Mouse (Mus musculus) megakaryocyte, embryonic 14.5 days (primary cell): Measurements from ENCODE around the gene Il12rb1. TPM values are rescaled to one million over a fixed set of nuclear protein-coding genes. Genes with fewer than 3 reads are reported as not detected.
A peak's percentile ranks its signal among the peaks of the same experiment; 100 is the strongest.

Experiments used
- H3K27me3 ChIP-seq: replicated peaks from 2 replicates; pipeline ENCODE3; 2012; ENCODE audit warnings: inconsistent platforms
- H3K36me3 ChIP-seq: replicated peaks from 2 replicates; pipeline ENCODE3; 2012; ENCODE audit warnings: low read length, inconsistent platforms, mixed read lengths
- H3K4me1 ChIP-seq: 2 replicates; pipeline ENCODE4 v1.6.1; 2012; ENCODE audit warnings: inconsistent platforms
- H3K4me3 ChIP-seq: replicated peaks from 2 replicates; pipeline ENCODE3; 2012; ENCODE audit warnings: moderate library complexity, mild to moderate bottlenecking, inconsistent platforms
- H3K9me3 ChIP-seq: 2 replicates; pipeline ENCODE4 v1.6.1; 2012; ENCODE audit warnings: inconsistent platforms
- FLI1 ChIP-seq: IDR thresholded peaks from 2 replicates; pipeline ENCODE4 v1.6.1; 2012; ENCODE audit warnings: low read length, inconsistent platforms, mixed read lengths
- GATA1 ChIP-seq: IDR thresholded peaks from 3 replicates; pipeline ENCODE4 v1.6.1; 2012; ENCODE audit warnings: mixed read lengths, low read length, inconsistent platforms, borderline replicate concordance
- polyA plus RNA-seq: library from polyadenylated mRNA; stranded (reverse); fragments of >175 nt; gene quantifications from 2 replicates; pipeline ENCODE4 v1.2.3, GENCODE M21; 2012; ENCODE audit warnings: low replicate concordance; ENCODE audit not compliant: insufficient read depth

The Il12rb1 gene
- polyA plus RNA-seq, 1 experiment: 11.1 TPM

DNA sequence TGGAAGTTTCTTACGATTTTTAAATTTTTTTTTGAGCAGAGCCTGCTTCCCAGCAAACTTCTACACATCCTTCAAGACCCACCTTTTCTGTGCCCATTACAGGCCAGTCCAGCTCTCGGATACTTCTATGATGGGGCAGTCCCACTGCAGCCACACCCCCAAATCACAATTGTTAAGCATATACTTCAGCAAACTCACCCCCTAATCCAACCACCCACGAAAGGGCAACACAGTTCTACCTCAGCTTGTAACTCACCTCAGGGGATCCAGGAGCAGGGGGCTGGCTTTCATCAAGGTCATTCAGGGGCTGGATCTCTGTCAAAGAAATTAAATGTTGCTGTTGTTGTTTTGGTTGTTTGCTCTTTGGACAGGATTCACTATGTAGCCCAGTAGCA lies 21.2 kb upstream of the Il12rb1 start:
- H3K27me3 ChIP-seq: no peaks in the 10 kb centered on the region
- no peaks in the 10 kb centered on the region for H3K9me3 ChIP-seq
- peaks cover 64% of the 10 kb centered on the region for H3K4me1 ChIP-seq
- no peak overlapping the region for H3K4me3 ChIP-seq
- peaks cover 99% of the 10 kb centered on the region for H3K36me3 ChIP-seq
- TF ChIP-seq GATA1 (no peak), FLI1 (no peak)

DNA sequence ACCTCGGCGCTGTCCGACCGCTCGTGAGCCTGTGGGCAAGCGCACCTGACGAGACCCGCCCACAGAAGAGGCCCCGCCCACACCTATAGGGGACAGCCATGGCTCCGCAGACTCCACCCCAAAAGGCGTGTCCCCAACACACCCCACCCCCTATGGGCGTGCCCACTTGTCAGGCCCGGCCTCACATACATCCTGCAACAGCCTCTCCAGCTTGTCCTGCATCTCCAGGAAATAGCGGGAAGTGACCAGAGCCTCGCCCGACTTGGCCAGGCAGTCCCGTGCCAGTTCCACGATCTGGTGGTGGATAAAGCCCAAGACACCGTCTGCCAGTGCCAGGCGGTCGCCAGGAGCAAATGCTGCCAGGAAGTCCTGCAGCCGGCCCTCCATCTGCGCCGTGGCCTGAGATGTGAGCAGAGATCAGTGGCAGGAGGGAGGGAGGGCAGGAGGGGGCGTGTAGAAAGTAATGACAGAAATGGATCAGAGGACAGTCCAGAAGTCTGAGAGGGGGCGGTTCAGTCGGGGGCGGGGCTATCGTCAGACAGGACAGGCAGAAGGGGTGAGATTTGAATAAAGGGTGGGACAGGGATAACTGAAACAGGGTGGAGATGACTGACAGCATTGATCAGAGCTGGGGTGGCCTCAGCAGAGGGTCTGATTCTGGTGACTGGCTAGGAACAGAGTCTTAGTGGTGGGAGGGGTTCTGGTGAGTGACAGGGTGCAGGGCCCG lies 20.1 kb upstream of the Il12rb1 start:
- H3K4me1 ChIP-seq: peaks cover 74% of the 10 kb centered on the region
- no peak for TF ChIP-seq FLI1
- TF ChIP-seq GATA1: no peak
- H3K9me3 ChIP-seq: no peaks in the 10 kb centered on the region
- H3K27me3 ChIP-seq: no peaks in the 10 kb centered on the region
- H3K36me3 ChIP-seq: peaks cover 93% of the 10 kb centered on the region
- no peak overlapping the region for H3K4me3 ChIP-seq

DNA sequence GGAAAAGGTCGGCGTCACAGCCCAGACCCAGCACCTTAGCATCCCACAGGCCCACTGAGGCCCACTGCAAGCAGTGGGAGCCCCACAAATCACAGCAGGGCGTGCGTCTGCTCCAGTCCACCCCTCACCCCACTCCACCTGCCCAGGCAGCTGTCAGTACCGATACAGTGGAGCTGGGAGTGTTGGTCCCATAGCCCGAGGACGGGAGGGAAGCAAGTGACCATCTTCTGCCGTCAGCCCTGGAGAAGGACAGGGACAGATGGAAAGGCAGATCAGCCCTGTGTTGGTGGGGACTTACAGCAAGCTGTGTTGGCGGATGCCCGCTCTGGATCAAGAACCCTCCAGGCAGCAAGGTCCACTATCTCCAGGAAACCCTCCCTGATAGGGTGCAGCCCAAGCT lies 19.2 kb upstream of the Il12rb1 start:
- Histone ChIP-seq H3K4me3 (no peak overlapping the region), H3K9me3 (no peaks in the 10 kb centered on the region), H3K36me3 (peaks cover 93% of the 10 kb centered on the region), H3K27me3 (no peaks in the 10 kb centered on the region), H3K4me1 (peaks cover 80% of the 10 kb centered on the region)
- TF ChIP-seq FLI1 (no peak), GATA1 (no peak)

DNA sequence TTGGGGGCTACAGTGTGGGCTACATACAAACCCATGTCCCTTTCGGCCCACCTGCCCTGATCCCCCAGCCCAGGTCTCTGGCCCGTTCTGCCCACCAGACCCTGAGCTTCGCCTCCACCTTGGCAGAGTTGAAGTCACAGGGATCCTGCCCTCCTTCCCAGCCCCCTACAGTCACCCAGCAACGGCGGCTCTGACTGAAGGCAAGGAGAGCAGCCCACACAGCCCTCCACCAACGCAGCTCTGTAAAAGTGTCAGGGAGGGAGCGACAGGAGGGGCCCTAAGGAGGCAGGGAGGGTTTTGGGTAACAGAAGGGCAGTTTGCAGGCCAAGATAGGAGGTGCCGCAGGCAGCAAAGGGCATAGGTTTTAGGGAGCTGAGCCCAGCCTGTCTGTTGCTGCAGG lies 17.4 kb upstream of the Il12rb1 start:
- TF ChIP-seq FLI1: no peak
- no peak for TF ChIP-seq GATA1
- no peaks in the 10 kb centered on the region for H3K9me3 ChIP-seq
- H3K4me3 ChIP-seq: peak overlapping the region; percentile 92
- H3K27me3 ChIP-seq: no peaks in the 10 kb centered on the region
- peaks cover 91% of the 10 kb centered on the region for H3K36me3 ChIP-seq
- peaks cover 84% of the 10 kb centered on the region for H3K4me1 ChIP-seq

DNA sequence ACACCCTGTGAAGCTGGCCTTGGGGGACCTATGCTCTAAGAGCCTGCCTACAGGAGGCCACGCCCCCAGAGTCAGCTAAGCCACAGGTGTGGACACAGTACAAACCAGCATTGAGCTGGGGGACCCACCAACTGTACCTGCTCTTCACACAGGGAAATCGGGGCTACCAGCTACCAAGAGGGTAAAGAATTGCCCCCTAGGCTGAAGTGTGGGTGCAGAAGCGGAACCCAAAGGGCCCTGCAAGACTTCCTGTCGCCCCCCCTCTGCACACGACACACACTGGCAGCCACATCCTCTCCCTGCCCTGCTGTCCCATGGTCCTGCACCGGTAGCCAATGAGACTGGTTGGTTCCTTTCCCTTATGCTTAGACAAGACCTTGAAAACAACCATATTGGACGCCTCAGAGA lies 17.0 kb upstream of the Il12rb1 start:
- H3K4me3 ChIP-seq: peak overlapping the region; percentile 92
- TF ChIP-seq FLI1: no peak
- TF ChIP-seq GATA1: no peak
- H3K4me1 ChIP-seq: peaks cover 84% of the 10 kb centered on the region

DNA sequence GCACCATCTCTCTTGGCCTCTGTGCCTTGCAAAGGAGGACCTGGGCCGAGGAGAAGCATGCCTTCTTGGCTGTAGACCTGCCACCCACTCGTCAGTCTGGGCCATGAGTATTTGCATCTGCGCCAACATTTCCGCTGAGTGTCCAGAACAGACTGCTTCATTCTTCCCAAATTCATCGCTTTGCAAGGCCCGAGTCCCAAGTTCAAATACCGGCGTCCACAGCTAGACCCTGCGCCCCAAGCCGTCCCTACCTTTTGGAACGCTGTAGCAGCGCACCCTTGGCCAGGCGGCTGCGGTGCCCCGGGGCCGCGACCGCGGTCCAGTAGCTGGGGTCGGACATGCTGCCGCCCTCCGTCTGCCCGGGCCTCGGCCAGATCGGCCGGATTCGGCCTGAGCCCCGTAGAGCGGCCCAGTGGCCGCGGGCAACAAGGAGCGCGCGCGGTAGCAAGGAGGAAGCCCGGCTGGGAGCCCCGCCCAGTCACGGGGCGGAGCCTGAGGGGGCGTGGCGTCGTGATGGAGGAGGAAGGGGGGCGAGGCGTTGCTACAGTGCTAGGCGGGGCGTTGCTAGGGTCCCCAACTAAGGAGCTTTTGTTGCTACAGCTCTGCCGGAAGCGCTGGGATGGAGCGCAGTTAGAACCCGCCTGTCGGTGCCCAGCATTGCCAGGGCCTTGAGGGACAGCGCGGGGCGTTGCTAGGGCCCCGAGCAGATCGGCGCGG lies 16.1 kb upstream of the Il12rb1 start:
- TF ChIP-seq GATA1: no peak
- TF ChIP-seq FLI1: no peak
- peaks cover 92% of the 10 kb centered on the region for H3K4me1 ChIP-seq
- H3K9me3 ChIP-seq: no peaks in the 10 kb centered on the region
- no peaks in the 10 kb centered on the region for H3K27me3 ChIP-seq
- peaks cover 87% of the 10 kb centered on the region for H3K36me3 ChIP-seq
- peak overlapping the region; percentile 92 for H3K4me3 ChIP-seq

More for the DNA sequence above, 17.0 kb upstream of the Il12rb1 start:
- Histone ChIP-seq H3K36me3 (peaks cover 91% of the 10 kb centered on the region), H3K9me3 (no peaks in the 10 kb centered on the region), H3K27me3 (no peaks in the 10 kb centered on the region)

DNA sequence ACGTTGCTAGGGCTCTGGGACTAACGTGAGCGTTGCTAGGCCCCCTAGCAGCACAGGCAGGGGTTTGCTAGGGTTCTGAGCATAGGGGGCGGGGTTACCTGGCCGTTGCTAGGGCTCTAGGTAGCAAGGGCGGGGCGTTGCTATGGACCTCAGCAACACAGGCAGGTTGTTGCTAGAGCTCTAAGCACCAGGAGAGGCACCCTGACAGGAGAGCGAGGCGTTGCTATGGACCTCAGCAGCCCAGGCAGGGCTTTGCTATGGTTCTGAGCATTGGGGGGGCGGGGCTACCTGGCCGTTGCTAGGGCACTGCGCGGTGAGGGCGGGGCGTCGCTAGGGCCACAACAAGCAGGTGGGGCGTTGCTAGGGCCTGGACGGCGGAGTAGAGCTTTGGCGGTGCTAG lies 15.5 kb upstream of the Il12rb1 start:
- Histone ChIP-seq H3K36me3 (peaks cover 81% of the 10 kb centered on the region), H3K4me1 (peaks cover 97% of the 10 kb centered on the region), H3K27me3 (no peaks in the 10 kb centered on the region), H3K9me3 (no peaks in the 10 kb centered on the region), H3K4me3 (peak overlapping the region; percentile 92)
- no peak for TF ChIP-seq GATA1
- no peak for TF ChIP-seq FLI1

DNA sequence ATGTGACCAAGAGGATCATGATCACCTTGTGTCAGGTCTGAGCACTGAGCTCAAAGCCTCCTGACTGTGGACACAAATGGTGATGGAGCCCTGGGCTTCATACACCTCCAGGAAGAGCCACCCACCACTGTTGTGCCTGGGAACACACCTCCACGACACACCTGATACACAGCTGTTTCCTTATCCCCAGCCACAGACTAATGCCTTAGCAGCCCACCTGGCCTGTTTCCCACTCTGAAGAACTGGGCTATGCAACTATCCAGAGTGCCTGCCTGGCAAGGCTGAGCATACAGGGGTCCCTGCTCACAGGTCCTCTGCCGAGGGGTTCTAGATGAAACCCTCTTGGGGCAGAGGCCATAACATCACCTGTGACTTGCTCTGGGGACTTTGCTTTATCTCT lies 14.0 kb upstream of the Il12rb1 start:
- Histone ChIP-seq H3K9me3 (no peaks in the 10 kb centered on the region), H3K4me3 (peak overlapping the region; percentile 12), H3K4me1 (peaks cover 99% of the 10 kb centered on the region), H3K27me3 (no peaks in the 10 kb centered on the region), H3K36me3 (peaks cover 81% of the 10 kb centered on the region)
- no peak for TF ChIP-seq FLI1
- TF ChIP-seq GATA1: no peak

DNA sequence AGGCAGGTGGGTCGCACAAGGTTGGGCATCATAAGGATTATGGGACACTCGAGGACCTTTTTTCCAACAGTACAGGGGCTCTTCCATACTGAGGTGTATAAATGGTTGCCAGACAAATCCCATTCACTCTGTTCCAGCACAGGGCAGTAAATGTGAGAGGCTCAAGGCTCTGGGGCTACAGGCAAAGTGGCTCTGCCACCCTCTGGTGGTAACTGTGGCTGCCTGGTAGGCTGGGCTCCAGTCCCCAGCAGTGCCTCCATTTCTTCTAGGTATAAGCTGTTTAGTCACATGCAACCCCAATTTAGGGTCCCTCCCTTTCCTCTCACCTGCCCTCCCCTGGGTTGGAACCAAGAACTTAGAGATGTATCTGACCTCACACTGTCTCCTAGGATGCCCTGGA lies 12.9 kb upstream of the Il12rb1 start:
- Histone ChIP-seq H3K36me3 (peaks cover 81% of the 10 kb centered on the region), H3K9me3 (no peaks in the 10 kb centered on the region), H3K27me3 (no peaks in the 10 kb centered on the region), H3K4me3 (peak overlapping the region; percentile 12), H3K4me1 (peaks cover 99% of the 10 kb centered on the region)
- no peak for TF ChIP-seq GATA1
- TF ChIP-seq FLI1: no peak

DNA sequence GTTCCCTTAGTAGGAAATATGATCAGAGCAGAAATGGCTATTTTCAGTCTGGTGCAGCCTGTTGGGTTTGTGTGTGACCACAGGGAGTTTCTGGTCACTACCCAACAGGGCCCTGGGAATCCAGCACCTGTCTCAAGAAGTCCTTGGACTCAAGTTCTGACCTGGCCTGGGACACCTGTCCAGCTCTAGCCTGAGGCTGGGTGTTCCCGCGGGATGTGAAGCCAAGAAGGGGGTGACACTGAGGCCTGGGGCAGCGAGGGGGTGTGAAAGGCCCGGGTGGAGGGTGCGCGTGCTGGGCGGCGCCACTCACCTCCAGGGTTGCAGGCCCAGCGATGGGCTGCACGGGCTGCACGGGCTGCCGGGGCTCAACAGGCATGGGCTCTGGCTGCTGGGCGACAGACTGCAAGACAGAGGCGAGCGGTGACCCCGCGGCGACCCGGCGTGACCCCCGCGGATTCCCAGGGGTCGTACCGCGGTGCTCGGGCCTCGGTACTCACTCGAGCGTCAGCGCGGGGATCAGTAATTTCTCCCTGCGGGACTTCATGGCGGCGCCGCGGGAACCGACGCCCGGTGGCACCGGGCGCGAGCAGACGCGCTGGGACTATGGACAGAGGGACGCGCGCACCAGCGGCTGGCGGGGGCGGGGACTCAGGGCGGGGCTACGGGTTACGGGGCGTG lies 11.7 kb upstream of the Il12rb1 start:
- TF ChIP-seq GATA1 (no peak), FLI1 (no peak)
- no peaks in the 10 kb centered on the region for H3K27me3 ChIP-seq
- peaks cover 78% of the 10 kb centered on the region for H3K36me3 ChIP-seq
- H3K4me3 ChIP-seq: peak overlapping the region; percentile 92
- H3K9me3 ChIP-seq: no peaks in the 10 kb centered on the region
- peaks cover 99% of the 10 kb centered on the region for H3K4me1 ChIP-seq
